Mouse (Mus musculus): ENCODE results near the gene Rab17. TPM values are rescaled to one million over a fixed set of nuclear protein-coding genes. Genes with fewer than 3 reads are reported as not detected.

The Rab17 gene
- total and polyA plus RNA-seq, 3 experiments = not detected

DNA sequence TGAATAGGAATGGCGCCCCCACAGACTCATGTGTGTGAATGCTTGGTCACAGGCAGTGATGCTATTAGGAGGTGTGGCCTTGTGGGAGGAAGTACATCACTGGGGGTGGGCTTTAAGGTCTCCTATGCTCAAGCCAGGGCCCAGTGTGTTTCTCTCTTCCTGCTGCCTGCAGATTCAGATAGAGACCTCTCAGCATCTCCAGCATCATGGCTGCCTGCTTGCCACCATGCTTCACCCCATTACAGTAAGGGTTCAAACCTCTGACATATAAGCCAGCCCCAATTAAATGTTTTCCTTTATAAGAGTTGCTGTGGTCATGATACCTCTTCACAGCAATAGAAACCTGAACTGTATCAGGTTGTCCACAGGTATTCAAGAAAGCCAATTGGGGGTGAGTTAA, 26.5 kb upstream of the Rab17 start:
- H3K4me3 ChIP-seq (ENCODE audit: control insufficient read depth in 1 of 2, insufficient read depth in 1 of 2, low read depth in 2 of 2, low read length in 2 of 2) = no peak overlapping the region

GRCm38 (mm10) chr1:90981346-90981745, 11.9 kb upstream of the Rab17 start:
- Histone ChIP-seq H3K4me1 (ENCODE audit: control insufficient read depth in 1 of 2, insufficient read depth in 2 of 2, low read length in 2 of 2) (no peaks in the 10 kb centered on the region), H3K9me3 (replicated peaks; ENCODE audit: insufficient read depth, low read length) (no peaks in the 10 kb centered on the region), H3K36me3 (ENCODE audit: control insufficient read depth in 1 of 2, insufficient read depth in 2 of 2, low read length in 2 of 2) (no peaks in the 10 kb centered on the region), H3K79me2 (ENCODE audit: control insufficient read depth, insufficient read depth, low read length, poor library complexity) (no peaks in the 10 kb centered on the region), H3K4me3 (ENCODE audit: control insufficient read depth in 1 of 2, insufficient read depth in 1 of 2, low read depth in 2 of 2, low read length in 2 of 2) (no peak overlapping the region), H3K9ac (ENCODE audit: control insufficient read depth, low read depth, low read length, poor library complexity, severe bottlenecking) (no peak overlapping the region), H3K27me3 (ENCODE audit: control insufficient read depth in 1 of 2, insufficient read depth in 2 of 2, low read length in 2 of 2) (no peaks in the 10 kb centered on the region; a peak in 2 of 4 replicates), H3K27ac (ENCODE audit: control insufficient read depth, low read depth, low read length) (no peak overlapping the region)
- no peak for TF ChIP-seq USF2 (IDR thresholded peaks at IDR 0.05; ENCODE audit: borderline replicate concordance in 1 of 2, insufficient read depth in 1 of 2, low read depth in 1 of 2, low read length in 2 of 2)
- no peak for TF ChIP-seq RCOR1 (IDR thresholded peaks at IDR 0.05; ENCODE audit: low read depth, low read length)
- no peak for TF ChIP-seq ETS1 (IDR thresholded peaks at IDR 0.05; ENCODE audit: low read depth, low read length)
- no peak for TF ChIP-seq ELF1 (IDR thresholded peaks at IDR 0.05; ENCODE audit: low read depth, low read length)
- TF ChIP-seq SIN3A (IDR thresholded peaks at IDR 0.05; ENCODE audit: low read length) = no peak
- TF ChIP-seq TAL1 (IDR thresholded peaks at IDR 0.05; ENCODE audit: low read length) = no peak
- no peak for TF ChIP-seq NRF1 (IDR thresholded peaks at IDR 0.05; ENCODE audit: insufficient read depth, low read depth, low read length, poor library complexity, severe bottlenecking)
- TF ChIP-seq CHD2 (IDR thresholded peaks at IDR 0.05; ENCODE audit: low read length) = no peak
- TF ChIP-seq GATA1 (IDR thresholded peaks at IDR 0.05; ENCODE audit: low read depth, low read length) = no peak
- TF ChIP-seq USF1 (IDR thresholded peaks at IDR 0.05; ENCODE audit: low read depth, low read length) = no peak
- no peak for DNase-seq (ENCODE audit: low read depth, low spot score)

More for the DNA sequence above, 26.5 kb upstream of the Rab17 start:
- Histone ChIP-seq H3K27ac (ENCODE audit: control insufficient read depth, low read depth, low read length) (no peak overlapping the region), H3K79me2 (ENCODE audit: control insufficient read depth, insufficient read depth, low read length, poor library complexity) (no peaks in the 10 kb centered on the region), H3K4me1 (ENCODE audit: control insufficient read depth in 1 of 2, insufficient read depth in 2 of 2, low read length in 2 of 2) (no peaks in the 10 kb centered on the region), H3K9me3 (replicated peaks; ENCODE audit: insufficient read depth, low read length) (no peaks in the 10 kb centered on the region), H3K9ac (ENCODE audit: control insufficient read depth, low read depth, low read length, poor library complexity, severe bottlenecking) (no peak overlapping the region), H3K36me3 (ENCODE audit: control insufficient read depth in 1 of 2, insufficient read depth in 2 of 2, low read length in 2 of 2) (no peaks in the 10 kb centered on the region), H3K27me3 (ENCODE audit: control insufficient read depth in 1 of 2, insufficient read depth in 2 of 2, low read length in 2 of 2) (no peaks in the 10 kb centered on the region; a peak in 1 of 4 replicates)
- TF ChIP-seq TCF12 (IDR thresholded peaks at IDR 0.05; ENCODE audit: low read depth, low read length) (no peak), CTCF (IDR thresholded peaks at IDR 0.05 in 2 of 3, conservative IDR thresholded peaks at IDR 0.05 in 1 of 3; ENCODE audit: control insufficient read depth in 1 of 3, insufficient read depth in 1 of 3, low read depth in 2 of 3, low read length in 3 of 3, poor library complexity in 1 of 3, severe bottlenecking in 1 of 3) (no peak), MAZ (IDR thresholded peaks at IDR 0.05; ENCODE audit: low read depth, low read length) (no peak), JUND (IDR thresholded peaks at IDR 0.05; ENCODE audit: low read depth, low read length) (no peak), GATA1 (IDR thresholded peaks at IDR 0.05; ENCODE audit: low read depth, low read length) (no peak), E2F4 (IDR thresholded peaks at IDR 0.05; ENCODE audit: borderline replicate concordance, low read depth, low read length) (no peak), TBP (IDR thresholded peaks at IDR 0.05; ENCODE audit: low read depth, low read length) (no peak), MAX (IDR thresholded peaks at IDR 0.05; ENCODE audit: low read length) (no peak), POLR2AphosphoS2 (IDR thresholded peaks at IDR 0.05; ENCODE audit: low read length) (no peak), BHLHE40 (IDR thresholded peaks at IDR 0.05; ENCODE audit: borderline replicate concordance, low read depth, low read length) (no peak), MYC (IDR thresholded peaks at IDR 0.05; ENCODE audit: low read depth, low read length) (no peak), ZKSCAN1 (IDR thresholded peaks at IDR 0.05; ENCODE audit: low read depth, low read length) (no peak), POLR2A (IDR thresholded peaks at IDR 0.05; ENCODE audit: control insufficient read depth in 1 of 2, insufficient read depth in 1 of 2, low read depth in 1 of 2, low read length in 2 of 2, poor library complexity in 1 of 2) (no peak), RAD21 (IDR thresholded peaks at IDR 0.05; ENCODE audit: low read depth, low read length) (no peak), TAL1 (IDR thresholded peaks at IDR 0.05; ENCODE audit: low read length) (no peak), MXI1 (IDR thresholded peaks at IDR 0.05; ENCODE audit: low read depth, low read length) (no peak)
- DNase-seq (ENCODE audit: low read depth, low spot score) = no peak

All from MEL (cell line).